Mouse (Mus musculus) gastrocnemius, postnatal 4 days (tissue): Measurements from ENCODE around the gene Lrwd1. TPM values are rescaled to one million over a fixed set of nuclear protein-coding genes. Genes with fewer than 3 reads are reported as not detected.

ENCODE experiments used
- DNase-seq, 2 experiments: peaks; one replicate each; pipeline ENCODE4 v3.0.0; 2021 to 2022; ENCODE audit warnings: low spot score in 2 of 2, mixed read lengths in 2 of 2
- long read RNA-seq, 2 experiments: library from polyadenylated mRNA; stranded (forward); transcript quantifications; one replicate each; pipeline ENCODE4 v2.0.0; 2021
- total RNA-seq, 2 experiments: library from RNA; stranded (reverse); gene quantifications; 2 replicates each; pipeline ENCODE4 v1.2.3; 2021

The Lrwd1 gene
- total RNA-seq = 10 to 100 TPM; 10.2 to 11.7 TPM
- long read RNA-seq, experiment 1, transcript Lrwd1-201 (15 exons, 2,473 nt) = major isoform, 19 of 25 reads
- long read RNA-seq, experiment 1, partial matches to known transcripts = 0 of 25 reads
- long read RNA-seq, experiment 1, other reads (novel, unspliced or antisense) = 6 of 25 reads
- long read RNA-seq, experiment 2, transcript Lrwd1-201 (15 exons, 2,473 nt) = major isoform, 27 of 33 reads
- long read RNA-seq, experiment 2, partial matches to known transcripts = 2 of 33 reads
- long read RNA-seq, experiment 2, other reads (novel, unspliced or antisense) = 4 of 33 reads

- peak; percentile 93 to 98 for DNase-seq
These were observed at the start of gene Lrwd1, which contains the start of gene Alkbh4 for GRCm38 (mm10) chr5:136135571-136136291. Gene Lrwd1, minus strand, starts transcription at chr5:136136074. Gene Alkbh4, plus strand, starts transcription at chr5:136136146.

- no peak for DNase-seq
These were observed 47.9 kb upstream of the Lrwd1 start for GRCm38 (mm10) chr5:136183766-136184165.

GRCm38 (mm10) chr5:136182830-136183229, 47.0 kb upstream of the Lrwd1 start:
- DNase-seq = no peak

- no peak for DNase-seq
These were observed 46.2 kb upstream of the Lrwd1 start for GRCm38 (mm10) chr5:136182049-136182448.

GRCm38 (mm10) chr5:136181197-136181596, 45.3 kb upstream of the Lrwd1 start:
- no peak for DNase-seq

- no peak for DNase-seq
These were observed 43.7 kb upstream of the Lrwd1 start for GRCm38 (mm10) chr5:136179594-136179993.

- DNase-seq = peak in 1 of 2 experiments; percentile 35
These were observed 38.0 kb upstream of the Lrwd1 start for GRCm38 (mm10) chr5:136173606-136174463.

GRCm38 (mm10) chr5:136172939-136173338, 37.1 kb upstream of the Lrwd1 start:
- no peak for DNase-seq

GRCm38 (mm10) chr5:136171363-136172341, 35.8 kb upstream of the Lrwd1 start:
- peak in 1 of 2 experiments; percentile 11 for DNase-seq

GRCm38 (mm10) chr5:136170512-136171362, 34.9 kb upstream of the Lrwd1 start, which contains the start of gene Orai2:
Gene Orai2, minus strand, starts transcription at chr5:136170713.
- DNase-seq = peak; percentile 69 to 85

- DNase-seq = peak in 1 of 2 experiments; percentile 39
These were observed 34.0 kb upstream of the Lrwd1 start for GRCm38 (mm10) chr5:136169626-136170511.

- no peak for DNase-seq
These were observed 32.2 kb upstream of the Lrwd1 start for GRCm38 (mm10) chr5:136168071-136168470.

- no peak for DNase-seq
These were observed 31.4 kb upstream of the Lrwd1 start for GRCm38 (mm10) chr5:136167296-136167695.

- DNase-seq = no peak
These were observed 29.4 kb upstream of the Lrwd1 start for GRCm38 (mm10) chr5:136165246-136165645.

- no peak for DNase-seq
These were observed 28.1 kb upstream of the Lrwd1 start for GRCm38 (mm10) chr5:136163807-136164474.

GRCm38 (mm10) chr5:136160084-136160483, 24.2 kb upstream of the Lrwd1 start:
- peak in 1 of 2 experiments; percentile 74 for DNase-seq

GRCm38 (mm10) chr5:136155399-136155798, 19.5 kb upstream of the Lrwd1 start:
- no peak for DNase-seq

- peak in 1 of 2 experiments; percentile 51 for DNase-seq
These were observed 16.5 kb upstream of the Lrwd1 start for GRCm38 (mm10) chr5:136152365-136152764.
